Mouse (Mus musculus): ENCODE results near the gene Gm20425. TPM values are rescaled to one million over a fixed set of nuclear protein-coding genes. Genes with fewer than 3 reads are reported as not detected.
"Not testable (repeated sequence)": the region's sequence is repeated elsewhere in the genome, so short reads cannot be mapped to it uniquely, and the experiment has no call there.

Gm20425 gene
- polyA plus RNA-seq, 1 experiment: 0.72 TPM

GRCm38 (mm10) chr9:103180807-103181565 lies 49.1 kb downstream of the Gm20425 start:
- H3K4me3 ChIP-seq (ENCODE audit: low read depth, low read length): peak overlapping the region; percentile 55
- H3K4me1 ChIP-seq (ENCODE audit: control insufficient read depth, insufficient read depth, insufficient read length, low read length): no peaks in the 10 kb centered on the region; the same call in 1 of the 2 replicates
- no peaks in the 10 kb centered on the region for H3K36me3 ChIP-seq (ENCODE audit: control insufficient read depth, insufficient read depth, low read length)
- no peaks in the 10 kb centered on the region for H3K27me3 ChIP-seq (ENCODE audit: control insufficient read depth, insufficient read depth, low read length)
- no peak overlapping the region for H3K27ac ChIP-seq (ENCODE audit: insufficient read depth, low read depth, low read length)
- TF ChIP-seq POLR2A (IDR thresholded peaks at IDR 0.05; ENCODE audit: low read depth, low read length) (0 out of 2 replicates have a peak, but pooled peaks have one; percentile 30), CTCF (IDR thresholded peaks at IDR 0.05; ENCODE audit: extremely low read depth, insufficient read length, insufficient replicate concordance, low read depth, low read length) (no peak)
- 5% methylated on average over 20 of the region's 20 CpGs for WGBS

GRCm38 (mm10) chr9:103180303-103180702 lies 49.8 kb downstream of the Gm20425 start:
- Histone ChIP-seq H3K27ac (ENCODE audit: insufficient read depth, low read depth, low read length) (no peak overlapping the region), H3K36me3 (ENCODE audit: control insufficient read depth, insufficient read depth, low read length) (no peaks in the 10 kb centered on the region), H3K4me1 (ENCODE audit: control insufficient read depth, insufficient read depth, insufficient read length, low read length) (no peaks in the 10 kb centered on the region; the same call in 1 of the 2 replicates), H3K27me3 (ENCODE audit: control insufficient read depth, insufficient read depth, low read length) (no peaks in the 10 kb centered on the region), H3K4me3 (ENCODE audit: low read depth, low read length) (no peak overlapping the region)
- TF ChIP-seq CTCF (IDR thresholded peaks at IDR 0.05; ENCODE audit: extremely low read depth, insufficient read length, insufficient replicate concordance, low read depth, low read length) (no peak), POLR2A (IDR thresholded peaks at IDR 0.05; ENCODE audit: low read depth, low read length) (no peak)
- 24% methylated on average over 3 of the region's 3 CpGs for whole genome bisulfite sequencing

GRCm38 (mm10) chr9:103175692-103176091 lies 54.4 kb downstream of the Gm20425 start:
- Histone ChIP-seq H3K27ac (ENCODE audit: insufficient read depth, low read depth, low read length) (no peak overlapping the region), H3K36me3 (ENCODE audit: control insufficient read depth, insufficient read depth, low read length) (no peaks in the 10 kb centered on the region), H3K4me3 (ENCODE audit: low read depth, low read length) (no peak overlapping the region), H3K27me3 (ENCODE audit: control insufficient read depth, insufficient read depth, low read length) (no peaks in the 10 kb centered on the region), H3K4me1 (ENCODE audit: control insufficient read depth, insufficient read depth, insufficient read length, low read length) (peaks cover 2% of the 10 kb centered on the region; the same call in 1 of the 2 replicates)
- TF ChIP-seq CTCF (IDR thresholded peaks at IDR 0.05; ENCODE audit: extremely low read depth, insufficient read length, insufficient replicate concordance, low read depth, low read length) (no peak), POLR2A (IDR thresholded peaks at IDR 0.05; ENCODE audit: low read depth, low read length) (no peak)
- WGBS: 98% methylated on average over 7 of the region's 7 CpGs

GRCm38 (mm10) chr9:103174771-103175519 lies 55.2 kb downstream of the Gm20425 start:
- WGBS: 44% methylated on average over 6 of the region's 6 CpGs
- Histone ChIP-seq H3K27ac (ENCODE audit: insufficient read depth, low read depth, low read length) (no peak overlapping the region), H3K4me1 (ENCODE audit: control insufficient read depth, insufficient read depth, insufficient read length, low read length) (peaks cover 2% of the 10 kb centered on the region; the same call in 1 of the 2 replicates), H3K27me3 (ENCODE audit: control insufficient read depth, insufficient read depth, low read length) (no peaks in the 10 kb centered on the region), H3K4me3 (ENCODE audit: low read depth, low read length) (no peak overlapping the region), H3K36me3 (ENCODE audit: control insufficient read depth, insufficient read depth, low read length) (no peaks in the 10 kb centered on the region)
- TF ChIP-seq CTCF (IDR thresholded peaks at IDR 0.05; ENCODE audit: extremely low read depth, insufficient read length, insufficient replicate concordance, low read depth, low read length): peak; percentile 32; the same call in 1 of the 2 replicates
- TF ChIP-seq POLR2A (IDR thresholded peaks at IDR 0.05; ENCODE audit: low read depth, low read length): no peak

GRCm38 (mm10) chr9:103168771-103169170 lies 61.3 kb downstream of the Gm20425 start:
- H3K36me3 ChIP-seq (ENCODE audit: control insufficient read depth, insufficient read depth, low read length): no peaks in the 10 kb centered on the region
- H3K27ac ChIP-seq (ENCODE audit: insufficient read depth, low read depth, low read length): no peak overlapping the region
- peaks cover 2% of the 10 kb centered on the region; the same call in 1 of the 2 replicates for H3K4me1 ChIP-seq (ENCODE audit: control insufficient read depth, insufficient read depth, insufficient read length, low read length)
- WGBS: 79% methylated on average over 7 of the region's 7 CpGs
- no peaks in the 10 kb centered on the region for H3K27me3 ChIP-seq (ENCODE audit: control insufficient read depth, insufficient read depth, low read length)
- no peak for TF ChIP-seq CTCF (IDR thresholded peaks at IDR 0.05; ENCODE audit: extremely low read depth, insufficient read length, insufficient replicate concordance, low read depth, low read length)
- TF ChIP-seq POLR2A (IDR thresholded peaks at IDR 0.05; ENCODE audit: low read depth, low read length): no peak
- H3K4me3 ChIP-seq (ENCODE audit: low read depth, low read length): no peak overlapping the region

GRCm38 (mm10) chr9:103168046-103168445 lies 62.1 kb downstream of the Gm20425 start:
- no peaks in the 10 kb centered on the region for H3K27me3 ChIP-seq (ENCODE audit: control insufficient read depth, insufficient read depth, low read length)
- H3K27ac ChIP-seq (ENCODE audit: insufficient read depth, low read depth, low read length): no peak overlapping the region
- TF ChIP-seq CTCF (IDR thresholded peaks at IDR 0.05; ENCODE audit: extremely low read depth, insufficient read length, insufficient replicate concordance, low read depth, low read length) (no peak), POLR2A (IDR thresholded peaks at IDR 0.05; ENCODE audit: low read depth, low read length) (no peak)
- WGBS: 40% methylated on average over 6 of the region's 6 CpGs
- H3K4me3 ChIP-seq (ENCODE audit: low read depth, low read length): no peak overlapping the region
- no peaks in the 10 kb centered on the region for H3K36me3 ChIP-seq (ENCODE audit: control insufficient read depth, insufficient read depth, low read length)
- peaks cover 2% of the 10 kb centered on the region; the same call in 1 of the 2 replicates for H3K4me1 ChIP-seq (ENCODE audit: control insufficient read depth, insufficient read depth, insufficient read length, low read length)

GRCm38 (mm10) chr9:103163806-103164205 lies 66.3 kb downstream of the Gm20425 start:
- no peaks in the 10 kb centered on the region for H3K27me3 ChIP-seq (ENCODE audit: control insufficient read depth, insufficient read depth, low read length)
- TF ChIP-seq POLR2A (IDR thresholded peaks at IDR 0.05; ENCODE audit: low read depth, low read length): no peak
- H3K4me3 ChIP-seq (ENCODE audit: low read depth, low read length): no peak overlapping the region
- 79% methylated on average over 15 of the region's 15 CpGs for WGBS
- H3K36me3 ChIP-seq (ENCODE audit: control insufficient read depth, insufficient read depth, low read length): no peaks in the 10 kb centered on the region
- no peaks in the 10 kb centered on the region for H3K4me1 ChIP-seq (ENCODE audit: control insufficient read depth, insufficient read depth, insufficient read length, low read length)
- no peak overlapping the region for H3K27ac ChIP-seq (ENCODE audit: insufficient read depth, low read depth, low read length)

- WGBS: 80% methylated on average over 7 of the region's 7 CpGs
- not testable (repeated sequence) for H3K27me3 ChIP-seq (ENCODE audit: control insufficient read depth, insufficient read depth, low read length); H3K4me3 ChIP-seq (ENCODE audit: low read depth, low read length); H3K27ac ChIP-seq (ENCODE audit: insufficient read depth, low read depth, low read length); H3K4me1 ChIP-seq (ENCODE audit: control insufficient read depth, insufficient read depth, insufficient read length, low read length); H3K36me3 ChIP-seq (ENCODE audit: control insufficient read depth, insufficient read depth, low read length)
Observed at GRCm38 (mm10) chr9:103155158-103155557, 74.9 kb downstream of the Gm20425 start.
